Mouse (Mus musculus) hindbrain, postnatal 0 days (tissue): ENCODE results near the gene Ccdc9. TPM values are rescaled to one million over a fixed set of nuclear protein-coding genes. Genes with fewer than 3 reads are reported as not detected.

Experiments
- ATAC-seq: fragments of 200-750 bp; cut with Nextera tagmentation; 2 replicates; pipeline ENCODE4 v1.8.0; 2017; ENCODE audit warnings: mild to moderate bottlenecking, moderate TSS enrichment, moderate library complexity
- DNase-seq: peaks from one replicate; pipeline ENCODE4 v3.0.0-alpha.2; 2015; ENCODE audit warnings: low spot score
- H3K27ac ChIP-seq: fragments of 300-500 bp; sonication (generic); 2 replicates; pipeline ENCODE4 v1.5.1; 2014; ENCODE audit warnings: mild to moderate bottlenecking
- H3K27me3 ChIP-seq: fragments of 300-500 bp; sonication (generic); 2 replicates; pipeline ENCODE4 v1.6.1; 2014; ENCODE audit warnings: low read length, mixed read lengths; ENCODE audit not compliant: insufficient read depth
- H3K36me3 ChIP-seq: fragments of 300-500 bp; sonication (generic); 2 replicates; pipeline ENCODE4 v1.6.1; 2014; ENCODE audit warnings: low read length, mixed read lengths; ENCODE audit not compliant: insufficient read depth
- H3K4me1 ChIP-seq: fragments of 300-500 bp; sonication (generic); 2 replicates; pipeline ENCODE4 v1.6.1; 2014; ENCODE audit warnings: antibody characterized with exemption, low read length, mixed read lengths; ENCODE audit not compliant: insufficient read depth
- H3K4me2 ChIP-seq: fragments of 300-500 bp; sonication (generic); 2 replicates; pipeline ENCODE4 v1.6.1; 2014; ENCODE audit warnings: low read depth, mild to moderate bottlenecking, low read length, moderate library complexity, mixed read lengths
- H3K4me3 ChIP-seq: fragments of 300-500 bp; sonication (generic); 2 replicates; pipeline ENCODE4 v1.5.1; 2014; ENCODE audit warnings: low read length
- H3K9ac ChIP-seq: fragments of 300-500 bp; sonication (generic); replicated peaks from 2 replicates; pipeline ENCODE4 v1.6.1; 2014; ENCODE audit warnings: mild to moderate bottlenecking, low read length, moderate library complexity, mixed read lengths
- H3K9me3 ChIP-seq: fragments of 300-500 bp; sonication (generic); 2 replicates; pipeline ENCODE4 v1.6.1; 2016; ENCODE audit warnings: low read length, mixed read lengths
- CTCF ChIP-seq: IDR thresholded peaks from 2 replicates; pipeline ENCODE4 v1.5.1; 2016; ENCODE audit warnings: antibody characterized with exemption, control low read depth, low read depth
- WGBS: fragments of 180-500 bp; shearing (Covaris S2); extraction: QIAGEN DNeasy Blood & Tissue Kit; methylation state at CpG from one replicate; pipeline ENCODE4 v1.1.7; 2014; 5-methylcytosine and 5-hydroxymethylcytosine counted together
- polyA plus RNA-seq: library from polyadenylated mRNA; unstranded; fragments of >200 nt; fragmentation: Nextera tagmentation; extraction: Ambion mirVana; gene quantifications from 2 replicates; pipeline ENCODE4 v1.2.1, GENCODE M21; 2015
- total RNA-seq: library from RNA; depleted of rRNA; stranded (reverse); fragments of >200 nt; gene quantifications from 2 replicates; pipeline ENCODE4 v1.2.3, GENCODE M21; 2014

Gene Ccdc9
- total and polyA plus RNA-seq, 2 experiments from 2014 or later = 14.8 to 27.9 TPM

DNA sequence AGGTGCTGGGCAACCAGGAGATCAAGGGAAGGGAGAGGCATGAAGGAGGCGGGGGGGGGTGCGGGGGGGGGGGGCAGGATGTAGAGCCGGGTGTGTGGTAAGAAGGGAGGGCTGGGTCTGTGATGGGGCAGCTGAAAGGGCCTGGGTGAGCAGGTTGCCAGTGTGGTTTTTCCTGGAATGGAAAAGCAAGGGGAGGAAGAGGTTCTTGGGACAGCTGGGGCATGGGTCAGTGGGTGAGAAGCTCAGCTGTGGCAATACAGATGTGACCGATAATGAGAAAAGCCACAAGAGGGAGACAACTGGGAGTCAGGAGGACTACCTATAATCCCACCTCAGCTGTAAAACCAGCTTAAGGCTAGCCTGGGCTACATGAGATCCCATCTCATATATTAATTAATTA, 40.6 kb downstream of the Ccdc9 start:
- ATAC-seq (no peak), DNase-seq (no peak)
- H3K4me2 ChIP-seq = no peak overlapping the region
- no peak for TF ChIP-seq CTCF
- H3K36me3 ChIP-seq = no peaks in the 10 kb centered on the region
- no peak overlapping the region for H3K9ac ChIP-seq
- 67% methylated on average over 1 of the region's 4 CpGs for WGBS
- H3K4me1 ChIP-seq = no peaks in the 10 kb centered on the region
- no peak overlapping the region for H3K4me3 ChIP-seq
- H3K9me3 ChIP-seq = no peaks in the 10 kb centered on the region
- no peak overlapping the region for H3K27ac ChIP-seq
- H3K27me3 ChIP-seq = no peaks in the 10 kb centered on the region

DNA sequence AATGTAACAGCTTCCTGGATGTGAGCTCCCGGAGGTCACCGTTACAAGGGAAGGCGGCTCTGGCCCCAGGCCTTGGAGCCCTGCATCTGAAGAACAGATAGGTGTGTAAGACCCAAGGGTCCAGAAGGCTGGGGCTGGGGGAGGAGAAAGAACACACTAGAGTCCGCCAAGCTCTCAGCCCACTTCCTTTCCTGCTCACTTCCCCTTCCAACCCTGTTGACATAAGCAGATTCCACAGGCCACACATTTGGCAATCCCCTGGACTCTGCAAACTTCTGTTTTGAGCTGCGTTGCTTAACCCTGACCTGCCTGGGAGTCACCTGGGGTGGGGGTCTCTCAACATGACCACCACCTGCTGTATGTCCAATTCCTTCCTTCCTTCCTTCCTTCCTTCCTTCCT, 42.5 kb downstream of the Ccdc9 start, which contains the start of gene C5ar2:
Gene C5ar2, minus strand, starts transcription at position 88 of the 400 bp plus-strand sequence.
- H3K4me3 ChIP-seq = no peak within 1 kb of the TSS
- 78% methylated on average over 5 of the region's 5 CpGs for whole genome bisulfite sequencing
- DNase-seq (no peak), ATAC-seq (no peak)
- no peak within 1 kb of the TSS for H3K9ac ChIP-seq
- no peak within 1 kb of the TSS for H3K27ac ChIP-seq
- H3K4me1 ChIP-seq = no peaks in the 10 kb centered on the region
- no peaks in the 10 kb centered on the region for H3K9me3 ChIP-seq
- H3K36me3 ChIP-seq = no peaks in the 10 kb centered on the region
- H3K4me2 ChIP-seq = no peak within 1 kb of the TSS
- no peak for TF ChIP-seq CTCF
- no peaks in the 10 kb centered on the region for H3K27me3 ChIP-seq

GRCm38 (mm10) chr7:16242198-16242597, 44.4 kb downstream of the Ccdc9 start:
- Histone ChIP-seq H3K9ac (no peak overlapping the region), H3K36me3 (no peaks in the 10 kb centered on the region), H3K4me3 (no peak overlapping the region), H3K27ac (no peak overlapping the region), H3K4me1 (no peaks in the 10 kb centered on the region), H3K9me3 (no peaks in the 10 kb centered on the region), H3K27me3 (no peaks in the 10 kb centered on the region), H3K4me2 (no peak overlapping the region)
- DNase-seq = no peak
- no peak for TF ChIP-seq CTCF
- 92% methylated on average over 6 of the region's 6 CpGs for WGBS
- ATAC-seq = no peak

GRCm38 (mm10) chr7:16241787-16242186, 44.8 kb downstream of the Ccdc9 start:
- WGBS = 66% methylated on average over 11 of the region's 11 CpGs
- TF ChIP-seq CTCF = no peak
- Histone ChIP-seq H3K27me3 (no peaks in the 10 kb centered on the region), H3K9me3 (no peaks in the 10 kb centered on the region), H3K4me3 (no peak overlapping the region), H3K4me2 (no peak overlapping the region), H3K36me3 (no peaks in the 10 kb centered on the region), H3K9ac (no peak overlapping the region), H3K4me1 (no peaks in the 10 kb centered on the region), H3K27ac (no peak overlapping the region)
- DNase-seq = no peak
- no peak for ATAC-seq

GRCm38 (mm10) chr7:16240978-16241303, 45.7 kb downstream of the Ccdc9 start:
- Histone ChIP-seq H3K9me3 (no peaks in the 10 kb centered on the region), H3K4me3 (no peak overlapping the region), H3K36me3 (no peaks in the 10 kb centered on the region), H3K9ac (no peak overlapping the region), H3K4me1 (no peaks in the 10 kb centered on the region), H3K4me2 (no peak overlapping the region), H3K27ac (no peak overlapping the region), H3K27me3 (no peaks in the 10 kb centered on the region)
- 92% methylated on average over 1 of the region's 1 CpGs for WGBS
- DNase-seq (no peak), ATAC-seq (no peak)
- TF ChIP-seq CTCF = no peak

DNA sequence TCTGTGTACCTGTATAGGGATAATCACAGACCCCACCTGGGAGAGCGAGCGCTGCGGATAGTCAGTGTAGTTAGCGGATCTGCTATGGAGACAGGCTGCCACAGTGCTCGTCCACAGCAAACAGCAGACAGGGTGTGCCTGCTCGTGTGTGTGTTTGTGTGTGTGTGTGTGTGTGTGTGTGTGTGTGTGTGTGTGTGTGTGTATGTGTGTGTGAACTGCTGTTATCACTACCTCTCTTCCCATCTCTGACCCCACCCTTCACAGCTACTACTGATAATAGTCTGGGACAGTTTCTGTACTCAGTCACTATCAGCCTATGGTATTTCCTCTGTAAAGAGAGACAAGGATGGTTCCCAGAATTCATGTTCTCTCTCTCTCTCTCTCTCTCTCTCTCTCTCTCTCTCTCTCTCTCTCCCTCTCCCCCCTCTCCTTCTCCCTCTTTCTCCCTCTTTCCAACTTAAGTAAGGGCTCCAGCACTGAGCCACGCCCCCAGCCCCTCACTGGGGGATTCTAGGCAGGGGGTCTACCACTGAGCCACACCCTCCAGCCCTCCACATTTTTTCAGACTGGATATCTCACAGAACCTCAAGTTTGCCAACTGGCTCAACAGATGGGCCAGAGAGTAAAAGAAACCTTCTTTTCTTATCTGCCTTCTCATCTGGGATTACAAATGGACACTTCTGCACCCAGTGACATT, 46.2 kb downstream of the Ccdc9 start:
- WGBS = 76% methylated on average over 7 of the region's 7 CpGs
- no peak overlapping the region for H3K4me3 ChIP-seq
- DNase-seq (no peak), ATAC-seq (no peak)
- no peak overlapping the region for H3K9ac ChIP-seq
- H3K27ac ChIP-seq = no peak overlapping the region
- H3K4me2 ChIP-seq = no peak overlapping the region
- no peaks in the 10 kb centered on the region for H3K36me3 ChIP-seq
- no peaks in the 10 kb centered on the region for H3K4me1 ChIP-seq
- no peaks in the 10 kb centered on the region for H3K27me3 ChIP-seq
- no peak for TF ChIP-seq CTCF
- H3K9me3 ChIP-seq = no peaks in the 10 kb centered on the region

DNA sequence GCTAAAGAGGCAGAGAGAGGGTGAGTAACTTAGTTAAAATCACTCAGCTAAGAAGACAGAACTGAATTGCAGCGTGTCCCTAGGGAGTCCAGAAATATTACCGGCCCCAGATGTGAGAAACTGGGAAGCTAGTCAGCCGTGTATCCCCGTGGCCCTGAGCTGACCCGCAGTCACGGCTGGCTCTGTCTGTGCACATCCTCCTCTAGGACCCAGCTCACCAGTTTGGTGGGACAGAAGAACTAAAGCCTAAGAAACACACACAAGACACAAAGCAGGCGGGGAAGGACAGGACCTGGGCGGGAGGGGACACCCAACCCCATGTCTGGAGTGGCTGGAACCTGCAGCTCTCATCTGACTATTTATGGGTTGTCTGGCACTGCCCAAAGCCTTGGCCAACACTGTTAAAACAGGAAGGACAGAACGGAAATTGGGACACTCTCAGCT, 47.0 kb downstream of the Ccdc9 start:
- DNase-seq = no peak
- WGBS = 56% methylated on average over 9 of the region's 9 CpGs
- no peak for ATAC-seq

More for the DNA sequence above, 47.0 kb downstream of the Ccdc9 start:
- Histone ChIP-seq H3K36me3 (no peaks in the 10 kb centered on the region), H3K27ac (no peak overlapping the region), H3K9me3 (no peaks in the 10 kb centered on the region), H3K27me3 (no peaks in the 10 kb centered on the region), H3K9ac (no peak overlapping the region), H3K4me3 (no peak overlapping the region), H3K4me2 (no peak overlapping the region), H3K4me1 (no peaks in the 10 kb centered on the region)
- no peak for TF ChIP-seq CTCF
